Mouse (Mus musculus) spleen, adult 2 months (tissue): Measurements from ENCODE around the gene Hoxb5.

Experiments used
- CTCF ChIP-seq: fragments of 200-500 bp; IDR thresholded peaks from 2 replicates; pipeline ENCODE4 v1.5.1; 2011; ENCODE audit warnings: mild to moderate bottlenecking, inconsistent platforms; ENCODE audit not compliant: insufficient read depth, insufficient read length, insufficient replicate concordance; ENCODE audit errors: extremely low read depth
- POLR2A ChIP-seq: fragments of 200-500 bp; IDR thresholded peaks from 2 replicates; pipeline ENCODE4 v1.6.1; 2011; ENCODE audit warnings: low read depth, low read length, inconsistent platforms

DNA sequence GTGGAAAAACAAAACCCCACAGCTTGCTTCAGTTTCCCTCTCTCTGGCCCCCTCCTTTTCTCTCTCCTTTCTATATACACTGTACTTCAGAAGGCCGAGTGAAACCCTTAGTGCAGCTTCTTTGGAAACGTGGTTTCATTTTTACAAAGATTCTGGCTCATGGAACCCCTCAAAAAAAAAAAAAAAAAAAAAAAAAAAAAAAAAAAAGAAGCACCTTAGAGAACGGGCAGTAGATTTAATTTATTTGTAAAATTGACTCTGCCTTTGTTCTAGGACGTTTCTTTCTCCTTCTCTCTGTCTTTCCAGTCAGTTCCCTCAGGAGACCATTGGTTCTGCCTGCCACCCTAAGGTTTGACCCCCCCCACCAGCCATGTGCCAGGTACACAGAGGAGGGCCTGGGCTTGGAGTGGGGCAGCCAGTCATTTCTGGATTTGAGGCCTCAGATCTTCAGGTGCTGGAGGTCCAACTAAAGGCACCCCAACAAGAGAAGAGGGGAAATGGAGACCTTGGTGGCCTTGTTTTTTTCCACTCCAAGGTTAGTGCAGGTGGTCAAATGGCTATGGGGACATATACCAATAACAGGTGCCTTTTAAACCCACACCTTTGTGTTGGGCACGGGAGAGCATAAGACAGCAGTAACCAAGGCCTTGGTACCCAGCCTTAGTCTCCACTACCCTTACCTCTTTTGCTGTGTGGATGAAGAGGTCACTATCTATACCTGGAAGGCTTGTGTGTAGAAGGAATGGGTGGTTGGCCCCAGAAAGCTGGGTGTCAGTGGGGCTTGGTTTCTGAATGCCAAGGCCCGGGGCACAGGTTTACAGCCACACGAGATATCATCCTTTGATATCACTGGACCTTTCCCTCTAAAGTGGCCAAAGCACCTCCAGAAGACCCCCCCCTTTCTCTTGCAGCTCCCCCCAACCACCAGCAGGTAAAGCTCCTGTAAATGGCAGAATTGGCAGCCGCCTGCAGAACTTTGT is 22.4 kb upstream of the Hoxb5 start:
- TF ChIP-seq CTCF: no peak
- TF ChIP-seq POLR2A: no peak
